Mouse (Mus musculus) left cerebral cortex, adult 18-20 months (tissue): Measurements from ENCODE around the gene Eps8. TPM values are rescaled to one million over a fixed set of nuclear protein-coding genes. Genes with fewer than 3 reads are reported as not detected.
A peak's percentile ranks its signal among the peaks of the same experiment; 100 is the strongest.

ENCODE experiments used
- DNase-seq, 2 experiments: peaks; one replicate each; pipeline ENCODE4 v3.0.0; 2021 to 2022; ENCODE audit warnings: low spot score in 2 of 2, mixed read lengths in 1 of 2
- total RNA-seq, 2 experiments: library from RNA; stranded (reverse); gene quantifications; 2 replicates each; pipeline ENCODE4 v1.2.3; 2021

The Eps8 gene
- total RNA-seq, 2 experiments from 2014 or later = 25.8 to 31.3 TPM

GRCm38 (mm10) chr6:137520343-137520704, 134.4 kb downstream of the Eps8 start:
- no peak for DNase-seq

- peak; percentile 19 to 35 for DNase-seq
Measured at GRCm38 (mm10) chr6:137519529-137520342, 134.9 kb downstream of the Eps8 start.

- no peak for DNase-seq
Measured at GRCm38 (mm10) chr6:137514872-137515271, 139.8 kb downstream of the Eps8 start.

DNA sequence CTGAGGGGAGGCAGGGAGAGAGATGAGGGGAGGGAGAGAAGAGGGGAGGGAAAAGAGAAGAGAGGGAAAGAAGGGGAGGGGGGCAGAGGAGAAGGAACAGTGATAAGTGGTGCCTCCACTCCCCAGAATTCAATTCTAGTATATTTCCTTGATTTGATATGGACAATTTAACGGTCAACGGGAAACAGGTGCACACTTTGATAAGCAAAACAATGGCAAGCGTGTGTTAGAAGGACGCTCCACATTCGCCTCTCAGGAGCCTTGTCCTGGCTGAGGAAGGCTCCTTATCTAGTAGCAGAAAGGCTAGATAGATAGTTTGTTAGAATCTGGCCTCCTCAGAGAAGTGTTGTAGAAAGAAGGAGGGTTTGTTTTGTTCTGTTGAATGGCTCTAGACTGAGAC, 141.9 kb downstream of the Eps8 start:
- DNase-seq = no peak

DNA sequence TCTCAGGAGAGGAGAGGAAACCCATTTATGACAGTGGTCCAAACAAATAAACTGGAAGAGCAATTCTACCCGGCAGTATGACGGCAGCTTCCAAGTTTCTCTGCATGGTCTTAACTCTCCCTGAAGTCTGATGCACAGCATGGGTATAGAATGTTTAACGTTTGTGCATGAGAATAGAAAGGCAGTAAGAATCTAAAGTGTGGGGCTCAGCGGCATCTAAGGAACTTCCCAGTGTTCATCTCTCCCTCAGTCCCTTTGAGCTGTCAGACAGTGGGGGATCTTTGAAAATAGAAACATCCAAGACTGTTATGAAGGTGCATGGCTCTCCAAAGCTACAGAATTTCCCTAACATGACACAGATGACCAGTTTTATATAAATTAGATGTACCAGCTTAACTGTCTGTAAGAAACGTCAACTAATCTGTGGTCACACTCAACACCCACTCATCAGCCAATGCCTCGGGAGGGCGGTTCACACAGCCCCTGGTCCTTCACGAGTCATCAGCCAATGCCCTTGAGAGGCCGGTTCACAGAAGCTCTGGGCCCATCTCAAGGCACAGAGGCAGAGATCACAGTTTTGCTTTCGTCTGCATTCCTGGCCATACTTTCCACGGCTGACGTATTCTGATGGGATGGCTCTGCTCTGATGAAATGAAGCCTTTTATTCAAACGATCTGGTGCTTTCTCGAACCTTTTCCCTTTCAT, 145.2 kb downstream of the Eps8 start:
- no peak for DNase-seq

DNA sequence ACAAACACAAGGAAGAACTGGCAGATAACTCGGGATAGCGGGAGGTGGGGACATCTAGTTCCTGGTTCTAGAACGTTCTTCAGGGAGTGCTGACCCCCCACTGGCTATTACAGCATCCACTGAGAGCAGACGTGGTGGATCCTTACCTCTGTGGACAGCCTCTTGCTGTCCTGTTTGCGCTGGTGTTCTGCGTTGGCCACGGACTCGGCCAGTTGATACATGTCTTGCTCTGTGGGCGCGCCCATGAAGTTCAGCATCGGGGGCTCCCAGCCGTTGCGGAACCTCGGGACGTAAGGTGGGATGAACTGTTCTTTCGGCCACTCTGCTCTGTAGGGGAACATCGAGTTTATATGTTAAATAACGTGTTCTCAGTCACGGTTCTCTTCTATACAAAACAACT, 145.7 kb downstream of the Eps8 start:
- no peak for DNase-seq

GRCm38 (mm10) chr6:137506563-137506962, 148.1 kb downstream of the Eps8 start:
- DNase-seq = no peak

DNA sequence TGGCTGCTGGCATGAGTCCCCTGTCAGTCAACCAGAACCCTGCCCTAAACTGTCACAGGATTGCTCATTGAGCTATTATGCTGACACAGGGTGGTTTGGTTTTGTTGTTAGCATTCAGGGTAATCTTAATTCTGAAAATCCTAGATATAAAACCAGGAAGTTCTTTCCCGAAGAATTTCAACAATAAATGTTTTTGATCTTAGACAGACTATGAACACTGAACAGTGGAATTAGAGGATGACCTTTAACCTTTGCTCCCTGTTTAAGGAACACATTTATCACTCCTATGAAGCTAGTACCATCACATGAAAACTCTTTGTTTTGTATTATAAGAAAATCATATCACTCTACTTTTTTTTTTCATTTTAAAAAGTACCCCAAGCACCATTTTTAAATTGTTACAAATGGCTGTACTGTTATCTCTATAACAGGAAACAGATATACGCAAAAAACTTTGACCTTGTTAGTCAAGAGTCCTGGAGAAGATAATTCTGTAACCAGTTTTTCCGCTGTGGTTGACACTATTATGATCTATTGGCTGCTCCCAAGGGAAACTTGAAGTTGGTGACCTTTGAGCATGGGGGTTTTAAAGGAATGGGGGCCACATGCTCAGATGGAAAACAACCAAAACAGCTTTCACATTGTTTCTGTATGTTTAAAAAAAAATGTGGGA, 149.0 kb downstream of the Eps8 start:
- no peak for DNase-seq

DNA sequence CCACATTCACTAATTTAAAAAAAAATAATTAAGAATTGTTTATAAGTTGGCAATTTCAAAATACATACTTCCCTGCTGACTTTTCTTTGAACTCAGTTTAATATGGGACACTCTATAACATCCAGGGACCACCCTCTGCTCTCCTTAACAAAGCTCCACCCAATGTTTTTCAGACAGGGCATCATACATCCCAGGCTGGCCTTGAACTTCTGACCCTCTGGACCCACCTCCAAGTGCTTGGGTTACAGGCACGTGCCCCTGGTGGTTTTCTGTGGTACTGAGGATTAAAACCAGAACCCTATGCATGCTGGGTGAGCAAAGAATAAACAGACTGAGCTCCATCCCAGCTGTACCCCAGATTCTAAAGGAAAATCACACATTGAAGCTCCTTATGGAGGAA, 150.6 kb downstream of the Eps8 start:
- DNase-seq = no peak

DNA sequence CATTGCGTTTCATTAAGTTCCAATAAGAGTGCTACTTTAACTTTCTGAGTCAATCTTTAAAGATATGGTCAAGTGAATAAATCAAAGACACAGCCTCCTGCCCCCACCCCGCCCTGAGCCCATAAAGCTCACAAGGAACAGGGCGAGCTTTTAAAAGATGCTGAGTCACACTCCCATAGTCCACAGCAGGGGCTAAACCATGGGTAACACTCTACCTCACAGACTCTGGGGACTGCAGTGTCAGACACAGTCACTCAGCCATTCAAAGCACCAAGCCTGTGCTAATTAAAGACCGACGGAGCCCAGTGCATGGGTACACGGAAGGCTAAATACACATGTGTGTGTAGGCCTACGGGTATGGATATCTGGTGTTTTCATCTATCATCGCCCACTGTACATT, 151.2 kb downstream of the Eps8 start:
- DNase-seq = no peak

GRCm38 (mm10) chr6:137503009-137503408, 151.7 kb downstream of the Eps8 start:
- no peak for DNase-seq

- DNase-seq = no peak
Measured at GRCm38 (mm10) chr6:137498781-137499180, 155.9 kb downstream of the Eps8 start.

GRCm38 (mm10) chr6:137497208-137497835, 157.4 kb downstream of the Eps8 start:
- DNase-seq = no peak

DNA sequence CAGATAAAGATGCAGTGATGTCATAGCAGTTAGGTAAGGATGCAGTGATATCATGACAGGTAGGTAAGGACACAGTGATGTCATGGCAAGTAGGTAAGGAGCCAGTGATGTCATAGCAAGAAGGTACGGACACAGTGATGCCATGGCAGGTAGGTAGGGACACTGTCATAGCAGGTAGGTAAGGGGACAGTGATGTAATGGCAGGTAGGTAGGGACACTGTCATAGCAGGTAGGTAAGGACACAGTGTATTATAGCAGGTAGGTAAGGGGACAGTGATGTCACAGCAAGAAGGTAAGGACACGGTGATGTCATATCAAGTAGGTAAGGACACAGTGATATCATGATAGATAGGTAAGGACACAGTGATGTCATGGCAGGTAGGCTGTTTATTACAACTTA, 158.1 kb downstream of the Eps8 start:
- no peak for DNase-seq

DNA sequence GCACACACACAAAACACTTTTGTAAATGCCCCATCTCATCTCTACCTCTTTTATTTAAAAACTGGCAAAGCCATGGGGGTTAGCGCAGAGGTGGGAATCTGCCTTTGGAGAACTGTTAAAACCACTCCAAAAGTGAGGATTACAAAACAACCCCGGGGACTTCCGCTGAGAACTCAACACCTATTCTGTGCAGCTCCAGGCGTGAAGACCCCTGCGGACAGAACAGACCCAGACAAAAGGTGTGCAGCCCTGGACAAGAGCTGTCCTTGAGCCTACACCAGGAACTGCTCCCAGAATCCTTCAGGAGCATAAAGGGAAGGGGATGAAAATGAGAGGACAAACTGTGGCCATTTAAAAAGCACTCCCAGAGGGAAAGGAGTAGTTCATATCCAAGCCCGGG, 159.4 kb downstream of the Eps8 start:
- no peak for DNase-seq

GRCm38 (mm10) chr6:137494801-137495200, 159.9 kb downstream of the Eps8 start:
- DNase-seq = no peak

DNA sequence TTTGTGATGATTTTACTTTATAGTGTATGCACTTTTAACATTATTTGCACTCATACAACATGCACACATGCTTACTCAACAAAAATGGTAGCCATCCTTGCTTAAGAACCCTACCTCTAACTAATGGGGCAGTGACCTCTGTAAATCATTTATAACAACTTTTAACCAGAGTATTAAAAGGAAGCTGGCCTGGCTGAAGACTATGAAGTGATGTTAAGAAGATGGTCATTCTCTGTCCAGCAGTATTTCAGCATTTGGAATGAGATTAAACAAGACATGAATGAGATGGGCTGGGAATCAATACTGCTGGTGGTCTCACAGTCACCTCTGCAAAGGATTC, 160.6 kb downstream of the Eps8 start:
- no peak for DNase-seq

- DNase-seq = no peak
Measured at GRCm38 (mm10) chr6:137493211-137494135, 161.2 kb downstream of the Eps8 start.

DNA sequence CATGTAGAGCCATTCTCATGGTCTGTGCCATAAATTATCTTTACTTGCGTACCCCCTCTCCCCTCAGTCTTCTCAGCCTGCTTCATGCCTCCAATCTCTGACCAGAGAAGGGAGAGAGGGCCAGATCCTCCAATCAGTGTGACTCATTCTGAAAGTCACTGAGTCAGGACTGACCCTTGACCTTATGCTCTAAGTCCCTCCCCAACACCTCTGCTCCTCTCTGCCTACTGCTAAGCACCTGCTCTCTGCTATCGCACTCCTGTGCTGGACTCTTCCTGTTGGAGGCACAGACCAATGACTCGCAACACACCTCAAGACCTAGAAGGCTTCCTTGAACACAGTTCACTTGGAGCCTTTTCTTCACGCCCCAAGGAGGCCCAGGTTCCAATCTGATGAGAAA, 162.1 kb downstream of the Eps8 start:
- DNase-seq = no peak

DNA sequence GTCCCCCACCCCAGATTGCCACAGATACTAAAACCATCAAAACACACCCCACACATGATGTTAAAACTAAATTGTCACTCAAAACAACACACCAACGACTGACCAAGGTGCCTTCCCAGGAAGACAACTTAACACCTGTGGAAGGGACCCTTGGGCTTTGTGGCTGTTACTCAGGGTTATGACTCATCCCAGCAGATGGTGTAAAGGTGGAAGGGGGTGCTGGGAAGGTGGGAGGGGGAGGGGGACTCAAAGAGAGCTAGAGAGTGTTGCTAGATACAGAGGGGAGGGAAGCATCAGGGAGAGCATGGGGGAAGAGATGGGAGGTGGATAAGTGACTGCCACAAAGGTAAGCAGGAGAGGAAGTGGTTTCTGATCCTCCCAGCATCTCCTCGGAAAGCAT, 163.0 kb downstream of the Eps8 start:
- DNase-seq = no peak

GRCm38 (mm10) chr6:137490115-137490514, 164.6 kb downstream of the Eps8 start:
- DNase-seq = no peak
